In genomic region chr9:30283080-30283770, GRCm38 (mm10) we compare ENCODE assay signal across 27 mouse cellular contexts.
DNase-seq lines count a peak whose midpoint lies in the region; ATAC-seq lines count a peak whose summit lies in the region.
"Had no signal": no experiment of that assay in that cellular context is flagged by ENCODE, and none has a peak within 500 bp of the region (broad histone marks: within the 10 kb centered on the region; RNA-seq: fewer than 3 reads in every experiment).

No protein-coding gene starts in this region.

- H3K4me1 ChIP-seq in forebrain, embryonic 10.5 days = peaks cover 37% of the 10 kb centered on the region
- peaks cover 15% of the 10 kb centered on the region for H3K4me1 ChIP-seq in forebrain, embryonic 11.5 days (replicated peaks; ENCODE audit: control insufficient read depth, insufficient read depth, low read length)
- H3K4me1 ChIP-seq in midbrain, embryonic 12.5 days = peaks cover 28% of the 10 kb centered on the region
- H3K4me1 ChIP-seq in midbrain, embryonic 16.5 days (ENCODE audit: control insufficient read depth, insufficient read depth, low read length) = peaks cover 9% of the 10 kb centered on the region
- H3K4me1 ChIP-seq in hindbrain, embryonic 16.5 days (ENCODE audit: control insufficient read depth, insufficient read depth, low read depth, low read length) = peaks cover 14% of the 10 kb centered on the region
- no peaks in the 10 kb centered on the region for H3K4me1 ChIP-seq in intestine, embryonic 16.5 days (ENCODE audit: control insufficient read depth, insufficient read depth, low read length)
- H3K4me1 ChIP-seq: lung, embryonic 15.5 days; stomach, embryonic 15.5 days had no signal

- H3K9me3 ChIP-seq in forebrain, embryonic 10.5 days = no peaks in the 10 kb centered on the region
- no peaks in the 10 kb centered on the region for H3K9me3 ChIP-seq in forebrain, embryonic 11.5 days (ENCODE audit: control insufficient read depth, low read length)
- no peaks in the 10 kb centered on the region for H3K9me3 ChIP-seq in midbrain, embryonic 12.5 days
- H3K9me3 ChIP-seq in midbrain, embryonic 16.5 days (replicated peaks; ENCODE audit: control insufficient read depth, low read length, poor library complexity, severe bottlenecking) = no peaks in the 10 kb centered on the region
- H3K9me3 ChIP-seq in hindbrain, embryonic 16.5 days (ENCODE audit: control insufficient read depth, low read length) = no peaks in the 10 kb centered on the region
- H3K9me3 ChIP-seq in intestine, embryonic 16.5 days (ENCODE audit: control insufficient read depth, low read length) = no peaks in the 10 kb centered on the region
- H3K9me3 ChIP-seq: embryonic facial prominence, embryonic 12.5 days; forebrain, embryonic 15.5 days; lung, embryonic 15.5 days; neural tube, embryonic 15.5 days; stomach, embryonic 15.5 days had no signal

- DNase-seq in forebrain, embryonic 10.5 days (ENCODE audit: extremely low spot score, low spot score) = no peak
- no peak for DNase-seq in forebrain, embryonic 11.5 days (ENCODE audit: low spot score)
- DNase-seq in cerebellum, adult 9-11 months = peak; percentile 97
- DNase-seq in ovary, postnatal 36 days (ENCODE audit: low spot score) = no peak
- DNase-seq: adrenal gland, postnatal 14 days; gastrocnemius, postnatal 36 days; heart, postnatal 10 days; kidney, adult 9 months; kidney, postnatal 25 days; lung, postnatal 4 days; midbrain, embryonic 14.5 days; thymus, adult 18-20 months had no signal

- no peaks in the 10 kb centered on the region for H3K36me3 ChIP-seq in forebrain, embryonic 10.5 days (replicated peaks)
- H3K36me3 ChIP-seq in forebrain, embryonic 11.5 days (ENCODE audit: control insufficient read depth, insufficient read depth, low read length) = no peaks in the 10 kb centered on the region
- H3K36me3 ChIP-seq in midbrain, embryonic 12.5 days = no peaks in the 10 kb centered on the region
- H3K36me3 ChIP-seq in midbrain, embryonic 16.5 days (ENCODE audit: control insufficient read depth, insufficient read depth, low read length) = no peaks in the 10 kb centered on the region
- H3K36me3 ChIP-seq in hindbrain, embryonic 16.5 days (ENCODE audit: control insufficient read depth, insufficient read depth, low read length) = no peaks in the 10 kb centered on the region
- H3K36me3 ChIP-seq in intestine, embryonic 16.5 days (ENCODE audit: control insufficient read depth, insufficient read depth, low read length) = no peaks in the 10 kb centered on the region
- H3K36me3 ChIP-seq: embryonic facial prominence, embryonic 12.5 days; forebrain, embryonic 15.5 days; lung, embryonic 15.5 days; neural tube, embryonic 15.5 days; stomach, embryonic 15.5 days had no signal

- ATAC-seq in forebrain, embryonic 11.5 days (replicated peaks; ENCODE audit: low FRiP score) = no peak
- no peak for ATAC-seq in midbrain, embryonic 12.5 days (ENCODE audit: low FRiP score, low read depth)
- no peak for ATAC-seq in midbrain, embryonic 16.5 days
- ATAC-seq in hindbrain, embryonic 16.5 days = peak; percentile 50; the same call in 1 of the 2 replicates
- no peak for ATAC-seq in intestine, embryonic 16.5 days
- ATAC-seq: CD4-positive, CD25-positive, alpha-beta regulatory T cell, adult 4 months; forebrain, embryonic 15.5 days; Patski had no signal

- peak overlapping the region; percentile 36; the same call in 1 of the 2 replicates for H3K27ac ChIP-seq in forebrain, embryonic 10.5 days
- no peak overlapping the region for H3K27ac ChIP-seq in forebrain, embryonic 11.5 days (ENCODE audit: low read depth, low read length)
- 0 out of 2 replicates have a peak overlapping the region, but pooled peaks have one; percentile 68 for H3K27ac ChIP-seq in midbrain, embryonic 12.5 days (replicated peaks)
- H3K27ac ChIP-seq in midbrain, embryonic 16.5 days (ENCODE audit: low read length) = no peak overlapping the region
- H3K27ac ChIP-seq in hindbrain, embryonic 16.5 days (ENCODE audit: low read depth, low read length) = no peak overlapping the region
- H3K27ac ChIP-seq in intestine, embryonic 16.5 days (ENCODE audit: low read length) = no peak overlapping the region
- H3K27ac ChIP-seq: embryonic facial prominence, embryonic 12.5 days; forebrain, embryonic 15.5 days; left cerebral cortex, adult 2 months; lung, embryonic 15.5 days; stomach, embryonic 15.5 days had no signal

- H3K4me3 ChIP-seq in forebrain, embryonic 10.5 days = no peak overlapping the region
- no peak overlapping the region for H3K4me3 ChIP-seq in forebrain, embryonic 11.5 days (ENCODE audit: low read depth, low read length)
- no peak overlapping the region for H3K4me3 ChIP-seq in midbrain, embryonic 12.5 days
- H3K4me3 ChIP-seq in midbrain, embryonic 16.5 days (ENCODE audit: low read depth, low read length) = no peak overlapping the region
- H3K4me3 ChIP-seq in hindbrain, embryonic 16.5 days (ENCODE audit: low read length) = no peak overlapping the region
- H3K4me3 ChIP-seq in intestine, embryonic 16.5 days (ENCODE audit: low read length) = no peak overlapping the region
- H3K4me3 ChIP-seq: embryonic facial prominence, embryonic 12.5 days; erythroblast, embryonic 14.5 days; forebrain, embryonic 15.5 days; left cerebral cortex, adult 2 months; lung, embryonic 15.5 days; neural tube, embryonic 15.5 days; stomach, embryonic 15.5 days had no signal

- H3K4me2 ChIP-seq in forebrain, embryonic 11.5 days (ENCODE audit: low read depth, low read length, severe bottlenecking) = no peak overlapping the region
- no peak overlapping the region for H3K4me2 ChIP-seq in midbrain, embryonic 12.5 days (replicated peaks)
- H3K4me2 ChIP-seq in midbrain, embryonic 16.5 days (ENCODE audit: low read length) = no peak overlapping the region
- no peak overlapping the region for H3K4me2 ChIP-seq in hindbrain, embryonic 16.5 days (ENCODE audit: low read length)
- H3K4me2 ChIP-seq in intestine, embryonic 16.5 days (ENCODE audit: low read depth, low read length) = no peak overlapping the region
- H3K4me2 ChIP-seq: embryonic facial prominence, embryonic 12.5 days; forebrain, embryonic 15.5 days; heart, embryonic 11.5 days; liver, embryonic 11.5 days; lung, embryonic 15.5 days; neural tube, embryonic 15.5 days; stomach, embryonic 15.5 days had no signal

- 92% methylated on average over 12 of the region's 12 CpGs for WGBS in forebrain, embryonic 10.5 days
- 89% methylated on average over 12 of the region's 12 CpGs for WGBS in forebrain, embryonic 11.5 days
- 85% methylated on average over 12 of the region's 12 CpGs for WGBS in midbrain, embryonic 12.5 days
- WGBS in midbrain, embryonic 16.5 days = 89% methylated on average over 12 of the region's 12 CpGs
- 76% methylated on average over 12 of the region's 12 CpGs for WGBS in hindbrain, embryonic 16.5 days
- WGBS in intestine, embryonic 16.5 days = 89% methylated on average over 12 of the region's 12 CpGs

- no peak overlapping the region for H3K9ac ChIP-seq in forebrain, embryonic 11.5 days (ENCODE audit: low read length)
- no peak overlapping the region for H3K9ac ChIP-seq in midbrain, embryonic 12.5 days (replicated peaks)
- no peak overlapping the region for H3K9ac ChIP-seq in midbrain, embryonic 16.5 days (ENCODE audit: low read depth, low read length)
- H3K9ac ChIP-seq in hindbrain, embryonic 16.5 days (ENCODE audit: low read depth, low read length) = no peak overlapping the region
- H3K9ac ChIP-seq in intestine, embryonic 16.5 days (ENCODE audit: low read depth, low read length) = no peak overlapping the region
- H3K9ac ChIP-seq: embryonic facial prominence, embryonic 12.5 days; forebrain, embryonic 15.5 days; lung, embryonic 15.5 days; neural tube, embryonic 15.5 days; stomach, embryonic 15.5 days had no signal

- H3K27me3 ChIP-seq in forebrain, embryonic 10.5 days (ENCODE audit: poor library complexity, severe bottlenecking) = peaks cover 7% of the 10 kb centered on the region; the same call in 1 of the 2 replicates
- no peaks in the 10 kb centered on the region for H3K27me3 ChIP-seq in forebrain, embryonic 11.5 days (ENCODE audit: control insufficient read depth, insufficient read depth, low read length)
- no peaks in the 10 kb centered on the region for H3K27me3 ChIP-seq in midbrain, embryonic 12.5 days
- H3K27me3 ChIP-seq in midbrain, embryonic 16.5 days (ENCODE audit: control insufficient read depth, insufficient read depth, low read depth, low read length) = no peaks in the 10 kb centered on the region
- H3K27me3 ChIP-seq in hindbrain, embryonic 16.5 days (replicated peaks; ENCODE audit: control insufficient read depth, insufficient read depth, low read length) = no peaks in the 10 kb centered on the region
- no peaks in the 10 kb centered on the region for H3K27me3 ChIP-seq in intestine, embryonic 16.5 days (replicated peaks; ENCODE audit: control insufficient read depth, insufficient read depth, low read length)
- H3K27me3 ChIP-seq: forebrain, embryonic 15.5 days; lung, embryonic 15.5 days; neural tube, embryonic 15.5 days; stomach, embryonic 15.5 days had no signal

Comparison
In these comparisons a context has a peak if more than half of its experiments do, and no peak if none do; other contexts are left out.
1. H3K27ac ChIP-seq: peak in forebrain, embryonic 10.5 days (single experiment) and midbrain, embryonic 12.5 days (single experiment); none in forebrain, embryonic 11.5 days (single experiment), midbrain, embryonic 16.5 days (single experiment), hindbrain, embryonic 16.5 days (single experiment) and intestine, embryonic 16.5 days (single experiment).